Mouse (Mus musculus) C2C12 (cell line): ENCODE data around the gene Tex28. TPM values are rescaled to one million over a fixed set of nuclear protein-coding genes. Genes with fewer than 3 reads are reported as not detected.
A peak's percentile ranks its signal among the peaks of the same experiment; 100 is the strongest.
"Not testable (repeated sequence)": the region's sequence is repeated elsewhere in the genome, so short reads cannot be mapped to it uniquely, and the experiment has no call there.

ENCODE experiments used
- H3K27me3 ChIP-seq: one replicate; pipeline ENCODE4 v1.6.1; 2011; ENCODE audit not compliant: control insufficient read depth, insufficient read depth, insufficient read length
- H3K36me3 ChIP-seq: one replicate; pipeline ENCODE4 v1.6.1; 2011; ENCODE audit not compliant: control insufficient read depth, insufficient read depth
- H3K4me3 ChIP-seq: one replicate; pipeline ENCODE4 v1.5.1; 2011; ENCODE audit warnings: mild to moderate bottlenecking, control low read depth; ENCODE audit not compliant: poor library complexity, insufficient read depth, severe bottlenecking
- H3K79me2 ChIP-seq: one replicate; pipeline ENCODE4 v1.6.1; 2011; ENCODE audit not compliant: control insufficient read depth, insufficient read depth
- H3K79me3 ChIP-seq: one replicate; pipeline ENCODE4 v1.6.1; 2011; ENCODE audit warnings: low read depth, control low read depth
- H3ac ChIP-seq: one replicate; pipeline ENCODE3; 2011; ENCODE audit warnings: low read depth; ENCODE audit not compliant: control insufficient read depth, insufficient read length
- CEBPB ChIP-seq: IDR thresholded peaks from one replicate; pipeline ENCODE4 v1.6.1; 2011; ENCODE audit warnings: low read depth, mild to moderate bottlenecking, control low read depth, moderate library complexity
- CTCF ChIP-seq: IDR thresholded peaks from one replicate; pipeline ENCODE4 v1.5.1; 2011; ENCODE audit not compliant: control insufficient read depth, insufficient read depth, insufficient read length
- FOSL1 ChIP-seq: IDR thresholded peaks from one replicate; pipeline ENCODE4 v1.8.0; 2011; ENCODE audit warnings: mild to moderate bottlenecking, low read length; ENCODE audit not compliant: poor library complexity, insufficient read depth, severe bottlenecking
- MAX ChIP-seq: IDR thresholded peaks from one replicate; pipeline ENCODE4 v1.6.1; 2011; ENCODE audit warnings: mild to moderate bottlenecking, control low read depth
- MYOD1 ChIP-seq: IDR thresholded peaks from one replicate; pipeline ENCODE4 v1.6.1; 2011; ENCODE audit warnings: low read depth; ENCODE audit not compliant: control insufficient read depth, insufficient read length
- MYOG ChIP-seq: IDR thresholded peaks from one replicate; pipeline ENCODE4 v1.6.1; 2011; ENCODE audit not compliant: control insufficient read depth, insufficient read length; ENCODE audit errors: extremely low read depth
- USF1 ChIP-seq: IDR thresholded peaks from one replicate; pipeline ENCODE4 v1.6.1; 2011; ENCODE audit warnings: low read depth, mild to moderate bottlenecking, control low read depth, moderate library complexity
- long read RNA-seq, 2 experiments: library from polyadenylated mRNA; unstranded; transcript quantifications; one replicate each; pipeline ENCODE4 v2.0.0; 2019 to 2020
- polyA plus RNA-seq: library from polyadenylated mRNA; unstranded; fragments of >200 nt; fragmentation: generic; extraction: Trizol; gene quantifications from one replicate; pipeline ENCODE4 v1.2.1, GENCODE M21; 2012; ENCODE audit warnings: missing spikeins

Tex28 gene
- not detected for polyA plus RNA-seq
- long read RNA-seq, experiment 1, result 0 reads
- long read RNA-seq, experiment 2, result 0 reads

GRCm38 (mm10) chrX:74167738-74168137 lies at the start of gene Tex28:
Gene Tex28 (minus strand): TSS chrX:74167838.
- Histone ChIP-seq H3K36me3 (no peaks in the 10 kb centered on the region), H3K79me3 (no peaks in the 10 kb centered on the region), H3K79me2 (no peaks in the 10 kb centered on the region), H3ac (no peak within 1 kb of the TSS), H3K4me3 (no peak within 1 kb of the TSS), H3K27me3 (no peaks in the 10 kb centered on the region)
- TF ChIP-seq MAX, result no peak

DNA sequence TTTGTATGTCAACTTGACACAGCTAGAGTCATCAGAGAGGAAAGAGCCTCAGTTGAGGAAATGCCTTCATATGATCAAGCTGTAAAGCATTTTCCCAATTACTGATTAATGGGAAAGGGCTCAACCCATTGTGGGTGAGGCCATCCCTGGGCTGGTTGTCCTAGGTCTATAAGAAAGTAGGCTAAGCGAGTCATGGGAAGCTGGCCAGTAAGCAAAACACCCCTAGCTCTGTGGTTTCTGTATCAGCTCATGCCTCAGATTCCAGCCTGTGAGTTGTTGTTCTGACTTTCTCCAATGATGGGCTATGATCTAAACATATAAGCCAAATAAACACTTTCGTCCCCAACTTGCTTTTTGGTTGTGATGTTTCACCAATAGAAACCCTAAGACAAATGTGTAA lies 35.9 kb upstream of the Tex28 start:
- H3K4me3 ChIP-seq, result no peak overlapping the region
- no peaks in the 10 kb centered on the region for H3K79me3 ChIP-seq
- TF ChIP-seq FOSL1 (no peak), MAX (no peak), MYOG (no peak), CTCF (no peak), USF1 (no peak)
- no peaks in the 10 kb centered on the region for H3K79me2 ChIP-seq
- no peaks in the 10 kb centered on the region for H3K27me3 ChIP-seq
- no peaks in the 10 kb centered on the region for H3K36me3 ChIP-seq
- H3ac ChIP-seq, result no peak overlapping the region

- Histone ChIP-seq H3K79me3 (no peaks in the 10 kb centered on the region), H3K27me3 (peaks cover 5% of the 10 kb centered on the region), H3K79me2 (no peaks in the 10 kb centered on the region), H3ac (no peak within 1 kb of the TSS), H3K36me3 (no peaks in the 10 kb centered on the region), H3K4me3 (no peak within 1 kb of the TSS)
- no peak for TF ChIP-seq MAX
These were observed 9.3 kb upstream of the Tex28 start, which contains the start of gene Tktl1 for GRCm38 (mm10) chrX:74176959-74177358. Gene Tktl1 (plus strand): TSS chrX:74177259.

- H3K79me2 ChIP-seq, H3K27me3 ChIP-seq, H3K79me3 ChIP-seq, H3K36me3 ChIP-seq, H3K4me3 ChIP-seq, H3ac ChIP-seq: not testable (repeated sequence)
These were observed 32.4 kb downstream of the Tex28 start, which contains the start of gene Mecp2 for GRCm38 (mm10) chrX:74135263-74135662. Gene Mecp2 (minus strand): TSS chrX:74135363.

DNA sequence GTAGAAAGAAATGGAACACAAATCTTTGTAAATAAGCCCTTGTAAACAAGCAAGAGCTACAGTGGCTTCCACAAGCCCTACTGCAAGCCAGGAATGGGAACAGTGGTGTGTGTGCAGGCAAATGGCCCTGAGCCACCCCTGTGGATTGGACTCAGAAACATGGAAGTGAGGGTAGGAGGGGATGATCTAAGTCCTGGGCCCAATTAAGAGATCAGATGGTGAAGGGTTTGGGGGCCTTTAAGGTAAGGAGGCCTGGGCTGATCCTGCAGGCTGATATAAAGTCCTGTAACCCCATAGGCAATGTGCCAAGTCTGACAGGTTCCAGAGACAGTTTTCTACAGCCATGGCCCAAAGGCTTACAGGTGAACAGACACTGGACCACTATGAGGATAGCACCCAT lies 40.5 kb downstream of the Tex28 start, which contains the start of gene Opn1mw:
Gene Opn1mw (plus strand): TSS at position 301 of the 400 bp plus-strand sequence.
- TF ChIP-seq MYOD1 (no peak), CEBPB (no peak), USF1 (no peak), FOSL1 (no peak), MAX (no peak), CTCF (no peak), MYOG (no peak)
- no peaks in the 10 kb centered on the region for H3K27me3 ChIP-seq

DNA sequence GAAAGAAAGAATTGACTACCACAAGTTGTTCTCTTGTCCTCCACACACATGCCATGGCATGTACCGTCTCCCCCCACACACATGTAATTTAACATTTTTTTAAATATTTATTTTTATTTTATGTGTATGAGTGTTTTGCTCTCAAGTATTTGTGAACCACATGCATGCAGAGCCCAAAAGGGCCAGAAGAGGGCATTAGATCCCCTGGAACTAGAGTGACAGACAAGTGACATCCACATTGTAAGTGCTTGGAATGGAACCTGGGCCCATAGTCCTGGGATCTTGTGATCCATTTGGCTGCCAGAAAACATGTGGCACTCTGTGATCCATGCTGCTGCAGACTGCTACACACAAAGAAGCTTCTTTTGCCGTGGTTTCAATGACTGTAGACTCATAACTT lies 42.7 kb downstream of the Tex28 start:
- Histone ChIP-seq H3K79me2 (no peaks in the 10 kb centered on the region), H3K4me3 (no peak overlapping the region), H3K79me3 (no peaks in the 10 kb centered on the region), H3K27me3 (no peaks in the 10 kb centered on the region), H3ac (no peak overlapping the region), H3K36me3 (no peaks in the 10 kb centered on the region)
- TF ChIP-seq USF1 (no peak), MYOD1 (no peak), CTCF (no peak), MAX (no peak)

More for the DNA sequence above, 40.5 kb downstream of the Tex28 start, which contains the start of gene Opn1mw:
- Histone ChIP-seq H3K79me3 (no peaks in the 10 kb centered on the region), H3K36me3 (no peaks in the 10 kb centered on the region), H3K79me2 (no peaks in the 10 kb centered on the region), H3ac (no peak within 1 kb of the TSS), H3K4me3 (no peak within 1 kb of the TSS)

GRCm38 (mm10) chrX:74115511-74115910 lies 52.1 kb downstream of the Tex28 start:
- Histone ChIP-seq H3ac (peak overlapping the region; percentile 57), H3K36me3 (no peaks in the 10 kb centered on the region), H3K79me2 (no peaks in the 10 kb centered on the region), H3K79me3 (no peaks in the 10 kb centered on the region), H3K4me3 (no peak overlapping the region), H3K27me3 (no peaks in the 10 kb centered on the region)
- no peak for TF ChIP-seq MAX
- peak; percentile 23 for TF ChIP-seq CEBPB
